Mouse (Mus musculus) layer of hippocampus, postnatal 14 days (tissue): ENCODE results near the gene Neil3. TPM values are rescaled to one million over a fixed set of nuclear protein-coding genes. Genes with fewer than 3 reads are reported as not detected.

ENCODE experiments used
- DNase-seq, 2 experiments: peaks; one replicate each; pipeline ENCODE4 v3.0.0; 2021 to 2022; ENCODE audit warnings: low spot score in 2 of 2, mixed read lengths in 1 of 2
- long read RNA-seq, 2 experiments: library from polyadenylated mRNA; stranded (forward); transcript quantifications; one replicate each; pipeline ENCODE4 v2.0.0; 2021
- total RNA-seq, 2 experiments: library from RNA; stranded (reverse); gene quantifications; 2 replicates each; pipeline ENCODE4 v1.2.3; 2021

The Neil3 gene
- total RNA-seq = 1 to 10 TPM in 1 of 2 experiments, under 1 TPM in 1; 0.79 to 1.4 TPM
- long read RNA-seq, experiment 1 = 0 reads
- long read RNA-seq, experiment 2 = 0 reads

- peak; percentile 12 to 13 for DNase-seq
These were observed at the start of gene Neil3 for GRCm38 (mm10) chr8:53638495-53639171. Gene Neil3, minus strand, starts transcription at chr8:53639065.

GRCm38 (mm10) chr8:53680846-53681245 is 42.0 kb upstream of the Neil3 start:
- peak; percentile 66 to 77 for DNase-seq

GRCm38 (mm10) chr8:53663946-53664345 is 25.1 kb upstream of the Neil3 start:
- peak; percentile 32 to 68 for DNase-seq

GRCm38 (mm10) chr8:53661436-53661835 is 22.6 kb upstream of the Neil3 start:
- DNase-seq = no peak

GRCm38 (mm10) chr8:53630618-53631017 is 8.2 kb downstream of the Neil3 start:
- no peak for DNase-seq

- DNase-seq = no peak
These were observed 9.9 kb downstream of the Neil3 start for GRCm38 (mm10) chr8:53628864-53629415.

GRCm38 (mm10) chr8:53623425-53623824 is 15.4 kb downstream of the Neil3 start:
- no peak for DNase-seq

- DNase-seq = no peak
These were observed 19.7 kb downstream of the Neil3 start for GRCm38 (mm10) chr8:53619196-53619595.

GRCm38 (mm10) chr8:53614288-53614646 is 24.6 kb downstream of the Neil3 start:
- DNase-seq = no peak

GRCm38 (mm10) chr8:53613577-53614287 is 25.1 kb downstream of the Neil3 start:
- no peak for DNase-seq

- DNase-seq = no peak
These were observed 26.6 kb downstream of the Neil3 start for GRCm38 (mm10) chr8:53612297-53612696.

- no peak for DNase-seq
These were observed 31.8 kb downstream of the Neil3 start for GRCm38 (mm10) chr8:53607040-53607439.

GRCm38 (mm10) chr8:53604906-53605305 is 34.0 kb downstream of the Neil3 start:
- DNase-seq = no peak

- no peak for DNase-seq
These were observed 35.2 kb downstream of the Neil3 start for GRCm38 (mm10) chr8:53603672-53604071.

GRCm38 (mm10) chr8:53600826-53601225 is 38.0 kb downstream of the Neil3 start:
- no peak for DNase-seq

GRCm38 (mm10) chr8:53600025-53600811 is 38.6 kb downstream of the Neil3 start:
- no peak for DNase-seq

- DNase-seq = peak; percentile 56 to 76
These were observed 40.8 kb downstream of the Neil3 start for GRCm38 (mm10) chr8:53598101-53598500.

- DNase-seq = no peak
These were observed 47.1 kb downstream of the Neil3 start for GRCm38 (mm10) chr8:53591777-53592176.

GRCm38 (mm10) chr8:53573600-53573999 is 65.3 kb downstream of the Neil3 start:
- no peak for DNase-seq

GRCm38 (mm10) chr8:53566223-53566622 is 72.6 kb downstream of the Neil3 start:
- DNase-seq = no peak

- no peak for DNase-seq
These were observed 76.3 kb downstream of the Neil3 start for GRCm38 (mm10) chr8:53562441-53563040.
